Mouse (Mus musculus): ENCODE measurements around the gene Chrm5. TPM values are rescaled to one million over a fixed set of nuclear protein-coding genes. Genes with fewer than 3 reads are reported as not detected.

The Chrm5 gene
- polyA plus RNA-seq, 1 experiment from 2014 or later, result not detected

- H3K36me3 ChIP-seq (ENCODE audit: control insufficient read depth, insufficient read depth, low read length), result no peaks in the 10 kb centered on the region
- H3K4me2 ChIP-seq (ENCODE audit: low read length), result no peak overlapping the region
- 58% methylated on average over 2 of the region's 2 CpGs for WGBS
- no peak for ATAC-seq (ENCODE audit: insufficient number of reproducible peaks, insufficient read depth, low FRiP score, low read depth)
- no peak overlapping the region for H3K27ac ChIP-seq (replicated peaks in 1 of 2; ENCODE audit: control insufficient read depth in 1 of 2, insufficient read depth in 1 of 2, low read depth in 2 of 2, low read length in 2 of 2)
- H3K9me3 ChIP-seq (ENCODE audit: control insufficient read depth, low read length), result no peaks in the 10 kb centered on the region
- no peak overlapping the region for H3K9ac ChIP-seq (ENCODE audit: low read length)
- H3K4me1 ChIP-seq (ENCODE audit: control insufficient read depth in 2 of 2, insufficient read depth in 2 of 2, low read length in 2 of 2), result no peaks in the 10 kb centered on the region
- H3K27me3 ChIP-seq (ENCODE audit: control insufficient read depth, insufficient read depth, low read length), result no peaks in the 10 kb centered on the region
- no peak overlapping the region for H3K4me3 ChIP-seq (ENCODE audit: control insufficient read depth in 1 of 2, insufficient read depth in 1 of 2, low read depth in 1 of 2, low read length in 2 of 2)
These were observed 37.1 kb downstream of the Chrm5 start for GRCm38 (mm10) chr2:112443491-112443890.

- WGBS, result 85% methylated on average over 2 of the region's 2 CpGs
- Histone ChIP-seq H3K4me2 (ENCODE audit: low read length) (no peak overlapping the region), H3K27me3 (ENCODE audit: control insufficient read depth, insufficient read depth, low read length) (no peaks in the 10 kb centered on the region), H3K4me3 (ENCODE audit: control insufficient read depth in 1 of 2, insufficient read depth in 1 of 2, low read depth in 1 of 2, low read length in 2 of 2) (no peak overlapping the region), H3K9ac (ENCODE audit: low read length) (no peak overlapping the region), H3K9me3 (ENCODE audit: control insufficient read depth, low read length) (no peaks in the 10 kb centered on the region), H3K36me3 (ENCODE audit: control insufficient read depth, insufficient read depth, low read length) (no peaks in the 10 kb centered on the region), H3K27ac (replicated peaks in 1 of 2; ENCODE audit: control insufficient read depth in 1 of 2, insufficient read depth in 1 of 2, low read depth in 2 of 2, low read length in 2 of 2) (no peak overlapping the region), H3K4me1 (ENCODE audit: control insufficient read depth in 2 of 2, insufficient read depth in 2 of 2, low read length in 2 of 2) (no peaks in the 10 kb centered on the region)
- ATAC-seq (ENCODE audit: insufficient number of reproducible peaks, insufficient read depth, low FRiP score, low read depth), result no peak
These were observed 43.0 kb downstream of the Chrm5 start for GRCm38 (mm10) chr2:112437589-112437988.

GRCm38 (mm10) chr2:112436292-112436691 is 44.3 kb downstream of the Chrm5 start:
- H3K27ac ChIP-seq (replicated peaks in 1 of 2; ENCODE audit: control insufficient read depth in 1 of 2, insufficient read depth in 1 of 2, low read depth in 2 of 2, low read length in 2 of 2), result no peak overlapping the region
- ATAC-seq (ENCODE audit: insufficient number of reproducible peaks, insufficient read depth, low FRiP score, low read depth), result no peak
- H3K9me3 ChIP-seq (ENCODE audit: control insufficient read depth, low read length), result no peaks in the 10 kb centered on the region
- no peaks in the 10 kb centered on the region for H3K36me3 ChIP-seq (ENCODE audit: control insufficient read depth, insufficient read depth, low read length)
- H3K4me1 ChIP-seq (ENCODE audit: control insufficient read depth in 2 of 2, insufficient read depth in 2 of 2, low read length in 2 of 2), result no peaks in the 10 kb centered on the region
- WGBS, result 71% methylated on average over 4 of the region's 4 CpGs
- no peak overlapping the region for H3K4me3 ChIP-seq (ENCODE audit: control insufficient read depth in 1 of 2, insufficient read depth in 1 of 2, low read depth in 1 of 2, low read length in 2 of 2)
- H3K9ac ChIP-seq (ENCODE audit: low read length), result no peak overlapping the region
- H3K4me2 ChIP-seq (ENCODE audit: low read length), result no peak overlapping the region
- no peaks in the 10 kb centered on the region for H3K27me3 ChIP-seq (ENCODE audit: control insufficient read depth, insufficient read depth, low read length)

- Histone ChIP-seq H3K36me3 (ENCODE audit: control insufficient read depth, insufficient read depth, low read length) (no peaks in the 10 kb centered on the region), H3K9me3 (ENCODE audit: control insufficient read depth, low read length) (no peaks in the 10 kb centered on the region), H3K4me2 (ENCODE audit: low read length) (no peak overlapping the region), H3K27me3 (ENCODE audit: control insufficient read depth, insufficient read depth, low read length) (no peaks in the 10 kb centered on the region), H3K27ac (replicated peaks in 1 of 2; ENCODE audit: control insufficient read depth in 1 of 2, insufficient read depth in 1 of 2, low read depth in 2 of 2, low read length in 2 of 2) (no peak overlapping the region), H3K4me3 (ENCODE audit: control insufficient read depth in 1 of 2, insufficient read depth in 1 of 2, low read depth in 1 of 2, low read length in 2 of 2) (no peak overlapping the region), H3K4me1 (ENCODE audit: control insufficient read depth in 2 of 2, insufficient read depth in 2 of 2, low read length in 2 of 2) (no peaks in the 10 kb centered on the region), H3K9ac (ENCODE audit: low read length) (no peak overlapping the region)
- ATAC-seq (ENCODE audit: insufficient number of reproducible peaks, insufficient read depth, low FRiP score, low read depth), result no peak
- 62% methylated on average over 2 of the region's 2 CpGs for WGBS
These were observed 47.2 kb downstream of the Chrm5 start for GRCm38 (mm10) chr2:112433359-112433758.

- WGBS, result 81% methylated on average over 2 of the region's 2 CpGs
- no peaks in the 10 kb centered on the region for H3K9me3 ChIP-seq (ENCODE audit: control insufficient read depth, low read length)
- ATAC-seq (ENCODE audit: insufficient number of reproducible peaks, insufficient read depth, low FRiP score, low read depth), result no peak
- no peaks in the 10 kb centered on the region for H3K36me3 ChIP-seq (ENCODE audit: control insufficient read depth, insufficient read depth, low read length)
- H3K27ac ChIP-seq (replicated peaks in 1 of 2; ENCODE audit: control insufficient read depth in 1 of 2, insufficient read depth in 1 of 2, low read depth in 2 of 2, low read length in 2 of 2), result no peak overlapping the region
- H3K27me3 ChIP-seq (ENCODE audit: control insufficient read depth, insufficient read depth, low read length), result no peaks in the 10 kb centered on the region
- H3K9ac ChIP-seq (ENCODE audit: low read length), result no peak overlapping the region
- no peak overlapping the region for H3K4me3 ChIP-seq (ENCODE audit: control insufficient read depth in 1 of 2, insufficient read depth in 1 of 2, low read depth in 1 of 2, low read length in 2 of 2)
- no peaks in the 10 kb centered on the region for H3K4me1 ChIP-seq (ENCODE audit: control insufficient read depth in 2 of 2, insufficient read depth in 2 of 2, low read length in 2 of 2)
- H3K4me2 ChIP-seq (ENCODE audit: low read length), result no peak overlapping the region
These were observed 48.0 kb downstream of the Chrm5 start for GRCm38 (mm10) chr2:112432523-112432922.

- Histone ChIP-seq H3K9me3 (ENCODE audit: control insufficient read depth, low read length) (no peaks in the 10 kb centered on the region), H3K9ac (ENCODE audit: low read length) (no peak overlapping the region), H3K4me1 (ENCODE audit: control insufficient read depth in 2 of 2, insufficient read depth in 2 of 2, low read length in 2 of 2) (no peaks in the 10 kb centered on the region), H3K4me2 (ENCODE audit: low read length) (no peak overlapping the region), H3K27ac (replicated peaks in 1 of 2; ENCODE audit: control insufficient read depth in 1 of 2, insufficient read depth in 1 of 2, low read depth in 2 of 2, low read length in 2 of 2) (no peak overlapping the region), H3K36me3 (ENCODE audit: control insufficient read depth, insufficient read depth, low read length) (no peaks in the 10 kb centered on the region), H3K27me3 (ENCODE audit: control insufficient read depth, insufficient read depth, low read length) (no peaks in the 10 kb centered on the region), H3K4me3 (ENCODE audit: control insufficient read depth in 1 of 2, insufficient read depth in 1 of 2, low read depth in 1 of 2, low read length in 2 of 2) (no peak overlapping the region)
- ATAC-seq (ENCODE audit: insufficient number of reproducible peaks, insufficient read depth, low FRiP score, low read depth), result no peak
- 49% methylated on average over 5 of the region's 5 CpGs for WGBS
These were observed 50.2 kb downstream of the Chrm5 start for GRCm38 (mm10) chr2:112430403-112430802.

GRCm38 (mm10) chr2:112429665-112430064 is 50.9 kb downstream of the Chrm5 start:
- Histone ChIP-seq H3K4me2 (ENCODE audit: low read length) (no peak overlapping the region), H3K4me1 (ENCODE audit: control insufficient read depth in 2 of 2, insufficient read depth in 2 of 2, low read length in 2 of 2) (no peaks in the 10 kb centered on the region), H3K9ac (ENCODE audit: low read length) (no peak overlapping the region), H3K9me3 (ENCODE audit: control insufficient read depth, low read length) (no peaks in the 10 kb centered on the region), H3K27ac (replicated peaks in 1 of 2; ENCODE audit: control insufficient read depth in 1 of 2, insufficient read depth in 1 of 2, low read depth in 2 of 2, low read length in 2 of 2) (no peak overlapping the region), H3K36me3 (ENCODE audit: control insufficient read depth, insufficient read depth, low read length) (no peaks in the 10 kb centered on the region), H3K4me3 (ENCODE audit: control insufficient read depth in 1 of 2, insufficient read depth in 1 of 2, low read depth in 1 of 2, low read length in 2 of 2) (no peak overlapping the region), H3K27me3 (ENCODE audit: control insufficient read depth, insufficient read depth, low read length) (no peaks in the 10 kb centered on the region)
- ATAC-seq (ENCODE audit: insufficient number of reproducible peaks, insufficient read depth, low FRiP score, low read depth), result no peak
- WGBS, result 84% methylated on average over 4 of the region's 4 CpGs
